Mouse (Mus musculus) CH12.LX (cell line): ENCODE measurements around the gene Fmo6. TPM values are rescaled to one million over a fixed set of nuclear protein-coding genes. Genes with fewer than 3 reads are reported as not detected.

Source experiments
- DNase-seq: peaks from one replicate; pipeline ENCODE4 v3.0.0-alpha.2; 2013; ENCODE audit errors: extremely low read depth
- H3K27ac ChIP-seq: 2 replicates; pipeline ENCODE4 v1.5.1; 2012; ENCODE audit warnings: low read depth, mild to moderate bottlenecking, control low read depth, moderate library complexity; ENCODE audit not compliant: insufficient read depth
- H3K27me3 ChIP-seq: replicated peaks from 2 replicates; pipeline ENCODE3; 2012; ENCODE audit warnings: inconsistent platforms
- H3K36me3 ChIP-seq, 2 experiments: replicated peaks in 1 of 2; 2 replicates each; pipeline versions ENCODE3 to v1.6.1; 2012; ENCODE audit warnings: inconsistent platforms in 1 of 2, low read length in 1 of 2, mild to moderate bottlenecking in 1 of 2, mixed read lengths in 1 of 2, moderate library complexity in 1 of 2; ENCODE audit not compliant: control insufficient read depth in 1 of 2, insufficient read depth in 1 of 2
- H3K4me1 ChIP-seq, 2 experiments: 2 replicates each; pipeline ENCODE4 v1.6.1; 2012; ENCODE audit warnings: inconsistent platforms in 1 of 2, moderate library complexity in 1 of 2; ENCODE audit not compliant: insufficient read depth in 2 of 2, control insufficient read depth in 1 of 2
- H3K4me2 ChIP-seq: 2 replicates; pipeline ENCODE4 v1.6.1; 2012; ENCODE audit warnings: low read depth, mild to moderate bottlenecking, control low read depth; ENCODE audit not compliant: poor library complexity, insufficient read depth, severe bottlenecking
- H3K4me3 ChIP-seq, 3 experiments: fragments of 150-350 bp in 1 of 3; sonication (generic) in 1 of 3; replicated peaks in 1 of 3; 2 replicates each; pipeline versions ENCODE3 to v1.5.1; 2011 to 2012; ENCODE audit warnings: low read depth in 2 of 3, low read length in 2 of 3, mild to moderate bottlenecking in 2 of 3, moderate library complexity in 2 of 3, control low read depth in 1 of 3, improper control_type of control experiment in 1 of 3, inconsistent platforms in 1 of 3, mixed read lengths in 1 of 3; ENCODE audit not compliant: poor library complexity in 1 of 3
- H3K79me2 ChIP-seq: replicated peaks from 2 replicates; pipeline ENCODE4 v1.6.1; 2012; ENCODE audit warnings: mild to moderate bottlenecking, moderate library complexity; ENCODE audit not compliant: control insufficient read depth, poor library complexity, insufficient read depth, severe bottlenecking; ENCODE audit errors: extremely low read depth
- H3K9ac ChIP-seq: 2 replicates; pipeline ENCODE4 v1.6.1; 2012; ENCODE audit warnings: low read depth, mild to moderate bottlenecking, control low read depth, moderate library complexity; ENCODE audit not compliant: insufficient read depth
- H3K9me3 ChIP-seq: replicated peaks from 2 replicates; pipeline ENCODE3; 2012; ENCODE audit warnings: low read length, inconsistent platforms, mixed read lengths
- CHD1 ChIP-seq: IDR thresholded peaks from 2 replicates; pipeline ENCODE4 v1.6.1; 2012; ENCODE audit warnings: low read depth, low read length, improper control_type of control experiment, inconsistent platforms
- ELF1 ChIP-seq: IDR thresholded peaks from 2 replicates; pipeline ENCODE4 v1.6.1; 2014; ENCODE audit warnings: low read depth, mild to moderate bottlenecking, inconsistent platforms, low read length, improper control_type of control experiment
- EP300 ChIP-seq: IDR thresholded peaks from 2 replicates; pipeline ENCODE4 v1.6.1; 2011; ENCODE audit warnings: low read length, improper control_type of control experiment
- ETS1 ChIP-seq: conservative IDR thresholded peaks from 2 replicates; pipeline ENCODE4 v1.6.1; 2012; ENCODE audit warnings: low read depth, mild to moderate bottlenecking, inconsistent platforms, low read length, improper control_type of control experiment, moderate library complexity
- HCFC1 ChIP-seq: IDR thresholded peaks from 2 replicates; pipeline ENCODE4 v1.6.1; 2012; ENCODE audit warnings: low read depth, mild to moderate bottlenecking, inconsistent platforms, low read length, improper control_type of control experiment
- JUN ChIP-seq: IDR thresholded peaks from 2 replicates; pipeline ENCODE4 v1.6.1; 2011; ENCODE audit warnings: low read depth, mild to moderate bottlenecking, low read length, improper control_type of control experiment, moderate library complexity; ENCODE audit not compliant: insufficient read depth
- KAT2A ChIP-seq: IDR thresholded peaks from 2 replicates; pipeline ENCODE4 v1.6.1; 2012; ENCODE audit warnings: low read length, improper control_type of control experiment, inconsistent platforms; ENCODE audit not compliant: insufficient replicate concordance
- MAX ChIP-seq: IDR thresholded peaks from 2 replicates; pipeline ENCODE4 v1.6.1; 2011; ENCODE audit warnings: low read length, improper control_type of control experiment
- MAZ ChIP-seq: IDR thresholded peaks from 2 replicates; pipeline ENCODE4 v1.6.1; 2012; ENCODE audit warnings: low read depth, mild to moderate bottlenecking, inconsistent platforms, low read length, improper control_type of control experiment, moderate library complexity
- POLR2A ChIP-seq: IDR thresholded peaks from 2 replicates; pipeline ENCODE4 v1.6.1; 2011; ENCODE audit warnings: low read depth, mild to moderate bottlenecking, improper control_type of control experiment, low read length
- POLR2AphosphoS2 ChIP-seq: IDR thresholded peaks from 2 replicates; pipeline ENCODE4 v1.6.1; 2011; ENCODE audit warnings: low read depth, low read length, improper control_type of control experiment
- RAD21 ChIP-seq: IDR thresholded peaks from 2 replicates; pipeline ENCODE4 v1.6.1; 2011; ENCODE audit warnings: low read depth, mild to moderate bottlenecking, low read length, improper control_type of control experiment, moderate library complexity
- RCOR1 ChIP-seq: conservative IDR thresholded peaks from 2 replicates; pipeline ENCODE4 v1.6.1; 2012; ENCODE audit warnings: low read depth, mild to moderate bottlenecking, inconsistent platforms, low read length, improper control_type of control experiment
- SIN3A ChIP-seq: IDR thresholded peaks from 2 replicates; pipeline ENCODE4 v1.6.1; 2012; ENCODE audit warnings: low read length, improper control_type of control experiment, inconsistent platforms
- SMC3 ChIP-seq: IDR thresholded peaks from 2 replicates; pipeline ENCODE4 v1.6.1; 2011; ENCODE audit warnings: low read depth, low read length, improper control_type of control experiment
- USF2 ChIP-seq: conservative IDR thresholded peaks from 2 replicates; pipeline ENCODE4 v1.6.1; 2011; ENCODE audit warnings: low read depth, low read length, improper control_type of control experiment
- ZC3H11A ChIP-seq: IDR thresholded peaks from 2 replicates; pipeline ENCODE4 v1.6.1; 2012; ENCODE audit warnings: low read depth, mild to moderate bottlenecking, inconsistent platforms, low read length, improper control_type of control experiment
- ZMIZ1 ChIP-seq: IDR thresholded peaks from 2 replicates; pipeline ENCODE4 v1.6.1; 2012; ENCODE audit warnings: low read depth, mild to moderate bottlenecking, inconsistent platforms, low read length, improper control_type of control experiment
- ZNF384 ChIP-seq: IDR thresholded peaks from 2 replicates; pipeline ENCODE4 v1.6.1; 2012; ENCODE audit warnings: low read depth, low read length, improper control_type of control experiment, inconsistent platforms
- dilution Hi-C: fragments of 300-500 bp; cut with MboI; formaldehyde crosslinking; loops from 2 replicates; pipeline ENCODE4 v1.14.3; 2020; ENCODE audit warnings: low sequenced_read_pairs; ENCODE audit not compliant: extremely low pct_unique_long_range_greater_than_20kb, extremely low pct_ligation_motif_present
- in situ Hi-C: fragments of 300-500 bp; cut with MboI; formaldehyde crosslinking; loops from 3 replicates; pipeline ENCODE4 v1.14.3; 2019; ENCODE audit warnings: low sequenced_read_pairs, low pct_ligation_motif_present, low pct_unique_long_range_greater_than_20kb, mixed read lengths
- polyA plus RNA-seq: library from polyadenylated mRNA; unstranded; fragments of >175 nt; gene quantifications from 2 replicates; pipeline ENCODE4 v1.2.1, GENCODE M21; 2012; ENCODE audit warnings: low read depth; ENCODE audit not compliant: insufficient read length
- total RNA-seq, 2 experiments: library from RNA; depleted of rRNA; stranded (reverse); fragments of 300-350 nt in 1 of 2; fragments of >200 nt in 1 of 2; gene quantifications; 2 replicates each; pipeline ENCODE4 v1.2.3; 2012 to 2014

Gene Fmo6
- total RNA-seq (2012; rRNA removed) (not detected in 2 replicates), total RNA-seq (2014; rRNA removed) (not detected in 2 replicates), polyA plus RNA-seq (not detected in 2 replicates)

DNA sequence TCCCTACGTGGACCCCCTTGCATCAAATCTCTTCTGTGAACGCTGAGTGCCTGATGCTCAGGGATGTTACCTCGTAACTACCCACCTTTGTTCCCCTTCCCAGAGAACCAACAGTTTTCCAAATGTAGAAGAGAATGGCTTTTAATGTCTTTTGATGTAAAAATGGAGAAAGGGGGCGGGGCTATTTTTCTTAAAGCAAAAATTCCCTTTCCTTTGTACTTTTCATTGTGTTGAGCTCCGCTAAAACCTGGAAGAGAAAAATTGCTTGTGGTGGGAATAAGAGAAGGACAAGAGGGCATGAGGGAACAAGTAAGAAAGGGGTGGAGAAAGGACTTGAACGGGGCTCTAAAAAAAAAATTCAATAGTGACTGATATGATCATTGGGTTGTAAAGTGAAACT is at the start of gene Fmo6:
Gene Fmo6 (minus strand): TSS at position 101 of the 400 bp plus-strand sequence.
- H3K4me2 ChIP-seq = no peak within 1 kb of the TSS
- no peak within 1 kb of the TSS for H3K27ac ChIP-seq
- H3K9me3 ChIP-seq = no peaks in the 10 kb centered on the region
- DNase-seq = no peak
- no peaks in the 10 kb centered on the region for H3K36me3 ChIP-seq
- no peaks in the 10 kb centered on the region for H3K27me3 ChIP-seq
- dilution Hi-C loops = no loop called here
- no peak within 1 kb of the TSS for H3K9ac ChIP-seq
- in situ Hi-C loops = no loop called here
- H3K4me3 ChIP-seq = no peak within 1 kb of the TSS
- H3K79me2 ChIP-seq = no peaks in the 10 kb centered on the region
- TF ChIP-seq KAT2A = no peak
- peaks cover 5 to 8% of the 10 kb centered on the region in 2 experiments; a peak in 3 of 4 replicates for H3K4me1 ChIP-seq

DNA sequence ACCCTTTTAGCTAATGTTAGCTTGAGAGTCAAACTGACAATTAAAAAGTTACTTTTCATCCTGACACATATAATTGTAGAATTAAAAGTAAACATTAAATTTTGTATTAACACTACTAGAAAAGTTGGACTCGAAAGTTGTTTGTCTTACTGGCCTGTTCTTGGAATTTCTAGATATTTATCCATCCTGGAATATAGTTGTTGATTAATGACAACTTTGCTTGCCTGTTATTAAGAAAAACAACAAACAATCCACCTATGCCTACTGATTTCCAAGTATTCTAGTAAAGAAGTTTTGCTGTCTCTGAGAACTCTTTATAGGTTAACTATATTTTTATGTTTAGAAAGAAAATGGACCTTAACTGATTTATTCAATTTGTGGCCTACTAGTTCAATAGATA is 49.5 kb upstream of the Fmo6 start:
- H3K4me1 ChIP-seq = no peaks in the 10 kb centered on the region
- dilution Hi-C loops = no loop called here
- in situ Hi-C loops = no loop called here
- no peaks in the 10 kb centered on the region for H3K79me2 ChIP-seq
- no peak overlapping the region for H3K9ac ChIP-seq
- no peak overlapping the region for H3K4me2 ChIP-seq
- H3K4me3 ChIP-seq = no peak overlapping the region
- H3K36me3 ChIP-seq = no peaks in the 10 kb centered on the region
- H3K9me3 ChIP-seq = no peaks in the 10 kb centered on the region
- H3K27me3 ChIP-seq = no peaks in the 10 kb centered on the region
- TF ChIP-seq ZMIZ1 = no peak
- no peak for TF ChIP-seq JUN
- no peak for DNase-seq
- H3K27ac ChIP-seq = no peak overlapping the region

DNA sequence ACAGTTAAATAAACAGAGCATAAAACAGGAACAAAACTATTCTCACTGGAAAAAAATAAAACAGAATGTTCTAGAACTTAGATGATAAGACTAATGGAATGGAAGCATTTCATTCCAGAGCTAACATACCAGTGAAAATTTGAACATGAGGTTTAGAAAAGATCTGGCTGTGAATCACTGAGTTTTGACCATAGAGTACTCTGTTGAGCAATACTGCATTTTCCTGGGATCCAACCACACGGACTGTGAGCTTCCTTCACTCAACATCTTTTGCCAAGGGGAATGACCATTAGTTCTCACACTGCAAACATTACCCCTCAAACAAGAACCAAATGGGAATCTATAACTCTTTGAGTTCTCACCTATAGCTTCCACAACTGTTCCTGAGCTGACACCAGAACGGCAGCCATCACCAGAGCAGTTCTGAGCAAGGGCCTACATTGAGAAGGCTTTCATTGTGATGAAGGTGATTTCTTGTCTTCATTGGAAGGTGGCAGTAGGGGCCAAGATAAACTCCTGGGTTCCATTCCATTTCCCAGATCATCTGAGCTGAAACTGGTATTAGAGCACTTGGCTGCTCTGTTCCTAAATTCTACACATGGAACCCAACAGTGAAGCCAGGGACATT is 48.9 kb upstream of the Fmo6 start:
- Histone ChIP-seq H3K9me3 (no peaks in the 10 kb centered on the region), H3K4me1 (no peaks in the 10 kb centered on the region), H3K79me2 (no peaks in the 10 kb centered on the region), H3K4me3 (no peak overlapping the region), H3K27me3 (no peaks in the 10 kb centered on the region), H3K4me2 (no peak overlapping the region), H3K27ac (no peak overlapping the region), H3K9ac (no peak overlapping the region), H3K36me3 (no peaks in the 10 kb centered on the region)
- no peak for DNase-seq
- in situ Hi-C loops (no loop called here), dilution Hi-C loops (no loop called here)
- TF ChIP-seq MAX (no peak), SIN3A (no peak)

DNA sequence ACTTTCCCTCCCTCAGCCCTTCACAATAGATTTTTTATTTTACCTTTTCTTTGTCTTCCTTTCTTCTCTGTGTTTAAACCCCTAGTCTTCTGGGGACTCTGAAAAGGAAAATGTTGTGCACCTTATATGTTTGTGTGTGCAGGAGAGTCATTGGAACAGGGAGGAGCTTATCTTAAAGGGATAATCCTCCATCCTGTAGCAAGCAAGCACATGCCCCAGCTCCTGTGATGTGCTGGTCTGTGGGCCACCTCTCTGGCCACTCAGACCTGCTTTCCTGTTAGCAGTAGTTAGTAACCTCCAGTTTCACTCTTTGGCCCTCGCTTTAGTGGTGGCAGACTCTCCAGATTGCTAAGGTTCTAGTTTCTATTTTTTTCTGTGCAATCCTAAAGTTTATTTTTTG is 47.1 kb upstream of the Fmo6 start, which contains the start of gene Fmo3:
Gene Fmo3 (minus strand): TSS at position 101 of the 400 bp plus-strand sequence.
- no peak within 1 kb of the TSS for H3K4me3 ChIP-seq
- no peaks in the 10 kb centered on the region for H3K27me3 ChIP-seq
- no peaks in the 10 kb centered on the region for H3K9me3 ChIP-seq
- TF ChIP-seq RCOR1 (no peak), RAD21 (no peak), ELF1 (no peak), ETS1 (no peak), MAZ (no peak), SIN3A (no peak), ZNF384 (no peak), SMC3 (no peak), HCFC1 (no peak), USF2 (no peak), CHD1 (no peak), ZC3H11A (no peak), KAT2A (no peak), MAX (no peak), EP300 (no peak), POLR2A (no peak), POLR2AphosphoS2 (no peak)
- no peak within 1 kb of the TSS for H3K4me2 ChIP-seq
- no peak within 1 kb of the TSS for H3K9ac ChIP-seq
- no peaks in the 10 kb centered on the region for H3K36me3 ChIP-seq
- no peak within 1 kb of the TSS for H3K27ac ChIP-seq
- H3K79me2 ChIP-seq = no peaks in the 10 kb centered on the region
- no peaks in the 10 kb centered on the region for H3K4me1 ChIP-seq
- dilution Hi-C loops = no loop called here
- DNase-seq = no peak
- in situ Hi-C loops = no loop called here
